Mouse (Mus musculus) ovary, postnatal 10 days (tissue): ENCODE measurements around the gene Haao.

Source experiments
- DNase-seq: peaks from one replicate; pipeline ENCODE4 v3.0.0; 2022; ENCODE audit warnings: low spot score

The Haao gene

GRCm38 (mm10) chr17:83782740-83783139, 65.0 kb downstream of the Haao start:
- DNase-seq: no peak
